Mouse (Mus musculus) hindbrain, embryonic 16.5 days (tissue): Measurements from ENCODE around the gene Naxd. TPM values are rescaled to one million over a fixed set of nuclear protein-coding genes. Genes with fewer than 3 reads are reported as not detected.

Source experiments
- ATAC-seq: fragments of 200-750 bp; cut with Nextera tagmentation; 2 replicates; pipeline ENCODE4 v1.8.0; 2017; ENCODE audit warnings: moderate TSS enrichment, moderate library complexity
- H3K27ac ChIP-seq: fragments of 300-500 bp; sonication (generic); 2 replicates; pipeline ENCODE4 v1.5.1; 2014; ENCODE audit warnings: low read depth, mild to moderate bottlenecking, control low read depth, low read length, moderate library complexity
- H3K27me3 ChIP-seq: fragments of 300-500 bp; sonication (generic); replicated peaks from 2 replicates; pipeline ENCODE4 v1.6.1; 2014; ENCODE audit warnings: low read length; ENCODE audit not compliant: control insufficient read depth, insufficient read depth
- H3K36me3 ChIP-seq: fragments of 300-500 bp; sonication (generic); 2 replicates; pipeline ENCODE4 v1.6.1; 2014; ENCODE audit warnings: mild to moderate bottlenecking, low read length, moderate library complexity, mixed read lengths; ENCODE audit not compliant: control insufficient read depth, insufficient read depth
- H3K4me1 ChIP-seq: fragments of 300-500 bp; sonication (generic); 2 replicates; pipeline ENCODE4 v1.6.1; 2014; ENCODE audit warnings: low read depth, low read length; ENCODE audit not compliant: control insufficient read depth, insufficient read depth
- H3K4me2 ChIP-seq: fragments of 300-500 bp; sonication (generic); 2 replicates; pipeline ENCODE4 v1.6.1; 2014; ENCODE audit warnings: mild to moderate bottlenecking, low read length, control low read depth, moderate library complexity
- H3K4me3 ChIP-seq: fragments of 300-500 bp; sonication (generic); 2 replicates; pipeline ENCODE4 v1.5.1; 2014; ENCODE audit warnings: mild to moderate bottlenecking, low read length, control low read depth, moderate library complexity
- H3K9ac ChIP-seq: fragments of 300-500 bp; sonication (generic); 2 replicates; pipeline ENCODE4 v1.6.1; 2014; ENCODE audit warnings: low read depth, mild to moderate bottlenecking, control low read depth, low read length, moderate library complexity
- H3K9me3 ChIP-seq: fragments of 300-500 bp; sonication (generic); 2 replicates; pipeline ENCODE4 v1.6.1; 2014; ENCODE audit warnings: mild to moderate bottlenecking, low read length, moderate library complexity; ENCODE audit not compliant: control insufficient read depth
- WGBS: fragments of 180-500 bp; shearing (Covaris S2); extraction: QIAGEN DNeasy Blood & Tissue Kit; methylation state at CpG from one replicate; pipeline ENCODE4 v1.1.7; 2014; 5-methylcytosine and 5-hydroxymethylcytosine counted together
- polyA plus RNA-seq: library from polyadenylated mRNA; unstranded; fragments of >200 nt; fragmentation: Nextera tagmentation; extraction: Ambion mirVana; gene quantifications from 2 replicates; pipeline ENCODE4 v1.2.1, GENCODE M21; 2015

Naxd gene
- polyA plus RNA-seq, 1 experiment from 2014 or later, result 133 TPM

GRCm38 (mm10) chr8:11498786-11499485, 1.6 kb downstream of the Naxd start:
- Histone ChIP-seq H3K27me3 (peaks cover 5% of the 10 kb centered on the region), H3K27ac (no peak overlapping the region), H3K9me3 (no peaks in the 10 kb centered on the region), H3K4me2 (peak overlapping the region; percentile 81; the same call in 1 of the 2 replicates), H3K4me1 (peaks cover 16% of the 10 kb centered on the region), H3K4me3 (no peak overlapping the region), H3K9ac (no peak overlapping the region), H3K36me3 (peaks cover 7% of the 10 kb centered on the region)
- no peak for ATAC-seq
- 90% methylated on average over 4 of the region's 4 CpGs for WGBS

- no peak for ATAC-seq
- Histone ChIP-seq H3K9me3 (no peaks in the 10 kb centered on the region), H3K27me3 (no peaks in the 10 kb centered on the region), H3K4me1 (peaks cover 4% of the 10 kb centered on the region), H3K4me3 (no peak overlapping the region), H3K36me3 (peaks cover 27% of the 10 kb centered on the region), H3K27ac (no peak overlapping the region), H3K9ac (no peak overlapping the region), H3K4me2 (no peak overlapping the region)
- 86% methylated on average over 13 of the region's 13 CpGs for WGBS
These were observed 6.3 kb downstream of the Naxd start for GRCm38 (mm10) chr8:11503476-11504232.

DNA sequence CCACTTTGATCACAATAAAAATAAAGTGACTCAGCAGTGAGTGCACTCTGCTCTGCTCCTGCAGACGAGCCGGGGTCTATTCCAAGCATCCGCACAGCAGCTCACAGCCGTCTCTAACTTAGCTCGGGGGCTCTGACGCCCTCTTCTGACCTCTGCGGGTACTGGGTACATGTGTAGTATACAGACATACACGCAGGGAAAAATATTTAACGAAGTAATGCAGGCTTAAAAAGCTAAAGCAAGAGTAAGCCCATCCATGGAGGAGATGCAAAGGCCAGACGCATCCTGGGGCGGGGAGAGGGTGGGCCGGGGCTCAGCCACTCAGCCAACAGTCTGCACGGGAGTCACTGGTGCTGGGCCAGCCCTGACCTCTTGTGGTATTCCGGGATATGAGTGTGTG, 8.8 kb downstream of the Naxd start:
- ATAC-seq, result no peak
- H3K9me3 ChIP-seq, result no peaks in the 10 kb centered on the region
- H3K4me1 ChIP-seq, result no peaks in the 10 kb centered on the region
- H3K36me3 ChIP-seq, result peaks cover 44% of the 10 kb centered on the region
- no peak overlapping the region for H3K4me3 ChIP-seq
- H3K27ac ChIP-seq, result no peak overlapping the region
- H3K27me3 ChIP-seq, result no peaks in the 10 kb centered on the region
- H3K9ac ChIP-seq, result no peak overlapping the region
- 87% methylated on average over 14 of the region's 14 CpGs for WGBS
- H3K4me2 ChIP-seq, result no peak overlapping the region

DNA sequence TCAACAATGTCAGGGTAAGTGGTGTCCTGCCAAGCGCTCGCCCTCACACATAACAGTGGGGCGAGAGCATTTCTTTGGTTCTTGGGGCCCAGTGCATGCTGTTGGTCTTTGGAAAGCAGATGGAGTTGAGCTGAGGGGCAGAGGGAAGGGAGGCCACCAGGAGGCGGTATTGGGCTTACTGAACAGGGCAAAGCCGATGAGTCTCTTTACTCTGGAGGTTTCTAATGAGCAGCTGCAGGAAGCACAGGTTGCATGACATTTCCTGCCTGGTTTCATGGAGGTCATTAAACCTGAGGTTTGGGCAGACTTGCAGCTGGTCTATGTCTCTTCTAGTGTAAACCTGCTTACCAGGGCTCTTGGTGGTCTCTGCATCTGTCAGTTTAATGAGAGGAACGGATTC, 9.5 kb downstream of the Naxd start:
- Histone ChIP-seq H3K9me3 (no peaks in the 10 kb centered on the region), H3K27ac (no peak overlapping the region), H3K27me3 (no peaks in the 10 kb centered on the region), H3K4me3 (no peak overlapping the region), H3K9ac (no peak overlapping the region), H3K4me1 (no peaks in the 10 kb centered on the region), H3K4me2 (no peak overlapping the region), H3K36me3 (peaks cover 49% of the 10 kb centered on the region)
- 73% methylated on average over 6 of the region's 6 CpGs for WGBS
- ATAC-seq, result no peak

DNA sequence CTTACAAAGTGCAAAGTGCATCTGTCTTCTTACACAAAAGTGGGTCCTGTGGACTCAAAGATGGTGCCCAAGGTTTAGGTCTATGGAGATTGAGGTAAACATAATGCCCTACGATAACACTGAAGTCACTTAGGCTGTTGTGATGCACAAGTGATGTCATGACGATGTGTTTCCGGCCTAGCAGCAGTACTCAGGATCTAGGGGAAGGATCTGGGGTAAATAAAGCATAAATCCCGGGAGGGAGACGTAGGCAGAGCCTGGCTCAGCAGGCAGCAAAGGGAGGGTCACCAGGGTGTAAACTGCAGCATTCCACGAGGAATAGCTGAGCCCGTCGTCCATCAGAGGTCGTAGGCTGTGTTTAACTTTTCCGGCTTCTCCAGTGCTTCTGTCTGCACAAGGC, 11.6 kb downstream of the Naxd start:
- Histone ChIP-seq H3K9me3 (no peaks in the 10 kb centered on the region), H3K4me2 (no peak overlapping the region), H3K27me3 (no peaks in the 10 kb centered on the region), H3K4me3 (no peak overlapping the region), H3K9ac (no peak overlapping the region), H3K27ac (no peak overlapping the region), H3K36me3 (peaks cover 63% of the 10 kb centered on the region), H3K4me1 (no peaks in the 10 kb centered on the region)
- WGBS, result 85% methylated on average over 10 of the region's 10 CpGs
- no peak for ATAC-seq

DNA sequence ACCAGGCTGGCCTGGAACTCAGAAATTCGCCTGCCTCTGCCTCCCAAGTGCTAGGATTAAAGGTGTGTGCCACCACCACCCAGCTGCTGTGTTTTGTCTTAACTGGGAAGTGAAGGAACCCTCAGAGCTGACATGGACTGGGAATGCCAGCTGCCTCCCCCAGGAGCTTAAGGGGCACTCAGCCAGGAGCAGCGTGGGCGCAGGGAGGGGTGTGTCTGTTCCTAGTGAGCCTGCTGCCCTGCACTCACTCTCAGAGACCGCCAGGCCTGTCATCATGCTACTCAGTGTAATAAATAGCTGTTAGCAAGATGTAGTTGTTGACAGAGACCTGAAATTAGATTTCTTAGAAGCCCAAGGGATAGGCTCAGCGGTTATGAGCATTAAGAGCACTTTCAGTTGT, 13.7 kb downstream of the Naxd start:
- H3K27ac ChIP-seq, result no peak overlapping the region
- no peaks in the 10 kb centered on the region for H3K9me3 ChIP-seq
- no peaks in the 10 kb centered on the region for H3K4me1 ChIP-seq
- no peak overlapping the region for H3K9ac ChIP-seq
- H3K4me3 ChIP-seq, result no peak overlapping the region
- no peak for ATAC-seq
- H3K4me2 ChIP-seq, result no peak overlapping the region
- WGBS, result 81% methylated on average over 5 of the region's 5 CpGs
- H3K27me3 ChIP-seq, result no peaks in the 10 kb centered on the region
- H3K36me3 ChIP-seq, result peaks cover 53% of the 10 kb centered on the region

GRCm38 (mm10) chr8:11512711-11513110, 15.4 kb downstream of the Naxd start:
- Histone ChIP-seq H3K9ac (no peak overlapping the region), H3K36me3 (peaks cover 58% of the 10 kb centered on the region), H3K27me3 (no peaks in the 10 kb centered on the region), H3K9me3 (no peaks in the 10 kb centered on the region), H3K27ac (no peak overlapping the region), H3K4me3 (no peak overlapping the region), H3K4me2 (no peak overlapping the region), H3K4me1 (no peaks in the 10 kb centered on the region)
- 92% methylated on average over 9 of the region's 9 CpGs for WGBS
- no peak for ATAC-seq

DNA sequence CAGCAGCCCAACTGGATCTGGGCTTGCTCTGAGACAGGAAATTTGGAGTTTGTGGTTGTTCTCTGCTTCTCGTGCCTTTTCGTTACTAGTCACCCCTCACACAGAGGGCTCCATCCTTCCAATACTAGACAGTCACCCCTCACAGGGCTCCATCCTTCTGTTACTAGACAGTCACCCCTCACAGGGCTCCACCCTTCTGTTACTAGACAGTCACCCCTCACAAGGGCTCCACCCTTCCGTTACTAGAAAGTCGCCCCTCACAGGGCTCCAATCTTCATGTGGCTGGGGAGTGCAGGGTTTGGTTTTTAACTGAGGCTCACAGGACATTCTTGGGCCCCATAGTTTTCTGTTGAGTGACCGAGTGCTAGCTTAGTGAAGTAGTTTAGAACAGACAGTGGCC, 15.9 kb downstream of the Naxd start:
- Histone ChIP-seq H3K9ac (no peak overlapping the region), H3K4me1 (no peaks in the 10 kb centered on the region), H3K4me2 (no peak overlapping the region), H3K4me3 (no peak overlapping the region), H3K9me3 (no peaks in the 10 kb centered on the region), H3K36me3 (peaks cover 59% of the 10 kb centered on the region), H3K27ac (no peak overlapping the region), H3K27me3 (no peaks in the 10 kb centered on the region)
- 94% methylated on average over 5 of the region's 5 CpGs for WGBS
- no peak for ATAC-seq

GRCm38 (mm10) chr8:11516292-11516691, 19.0 kb downstream of the Naxd start:
- H3K9ac ChIP-seq, result no peak overlapping the region
- 95% methylated on average over 9 of the region's 9 CpGs for WGBS
- ATAC-seq, result no peak

More at GRCm38 (mm10) chr8:11516292-11516691, 19.0 kb downstream of the Naxd start:
- H3K4me2 ChIP-seq, result no peak overlapping the region
- H3K4me1 ChIP-seq, result no peaks in the 10 kb centered on the region
- peaks cover 44% of the 10 kb centered on the region for H3K36me3 ChIP-seq
- no peaks in the 10 kb centered on the region for H3K9me3 ChIP-seq
- no peak overlapping the region for H3K4me3 ChIP-seq
- H3K27ac ChIP-seq, result no peak overlapping the region
- no peaks in the 10 kb centered on the region for H3K27me3 ChIP-seq
